Mouse (Mus musculus) spleen, adult 2 months (tissue): ENCODE measurements around the gene Cd19.

Experiments
- CTCF ChIP-seq: fragments of 200-500 bp; IDR thresholded peaks from 2 replicates; pipeline ENCODE4 v1.5.1; 2011; ENCODE audit warnings: mild to moderate bottlenecking, inconsistent platforms; ENCODE audit not compliant: insufficient read depth, insufficient read length, insufficient replicate concordance; ENCODE audit errors: extremely low read depth
- POLR2A ChIP-seq: fragments of 200-500 bp; IDR thresholded peaks from 2 replicates; pipeline ENCODE4 v1.6.1; 2011; ENCODE audit warnings: low read depth, low read length, inconsistent platforms

- no peak for TF ChIP-seq CTCF
- TF ChIP-seq POLR2A, result no peak
Measured at GRCm38 (mm10) chr7:126424161-126424560, 9.5 kb upstream of the Cd19 start.
